Mouse (Mus musculus): ENCODE measurements around the gene Gdpd3.
"Not testable (repeated sequence)": the region's sequence is repeated elsewhere in the genome, so short reads cannot be mapped to it uniquely, and the experiment has no call there.

The Gdpd3 gene

GRCm38 (mm10) chr7:126766201-126766600, at the start of gene Gdpd3:
TSS of gene Gdpd3 (plus strand) at chr7:126766334.
- DNase-seq (ENCODE audit: low read depth) = no peak

- DNase-seq (ENCODE audit: low read depth) = no peak
These were observed 48.6 kb upstream of the Gdpd3 start for GRCm38 (mm10) chr7:126717566-126717965.

GRCm38 (mm10) chr7:126718787-126719337, 47.3 kb upstream of the Gdpd3 start:
- no peak for DNase-seq (ENCODE audit: low read depth)

- DNase-seq (ENCODE audit: low read depth) = no peak
These were observed 44.5 kb upstream of the Gdpd3 start for GRCm38 (mm10) chr7:126721635-126722034.

- no peak for DNase-seq (ENCODE audit: low read depth)
These were observed 41.1 kb upstream of the Gdpd3 start for GRCm38 (mm10) chr7:126725077-126725476.

GRCm38 (mm10) chr7:126725667-126726066, 40.5 kb upstream of the Gdpd3 start:
- no peak for DNase-seq (ENCODE audit: low read depth)

- not testable (repeated sequence) for DNase-seq (ENCODE audit: low read depth)
These were observed 35.8 kb upstream of the Gdpd3 start for GRCm38 (mm10) chr7:126730256-126730789.

- DNase-seq (ENCODE audit: low read depth) = no peak
These were observed 30.0 kb upstream of the Gdpd3 start for GRCm38 (mm10) chr7:126736122-126736521.

- DNase-seq (ENCODE audit: low read depth) = no peak
These were observed 26.6 kb upstream of the Gdpd3 start for GRCm38 (mm10) chr7:126739551-126739950.

GRCm38 (mm10) chr7:126740132-126740735, 25.9 kb upstream of the Gdpd3 start:
- DNase-seq (ENCODE audit: low read depth) = no peak

GRCm38 (mm10) chr7:126740977-126741376, 25.2 kb upstream of the Gdpd3 start:
- DNase-seq (ENCODE audit: low read depth) = no peak

- no peak for DNase-seq (ENCODE audit: low read depth)
These were observed 24.7 kb upstream of the Gdpd3 start for GRCm38 (mm10) chr7:126741452-126741851.

GRCm38 (mm10) chr7:126741964-126742482, 24.1 kb upstream of the Gdpd3 start:
- no peak for DNase-seq (ENCODE audit: low read depth)

GRCm38 (mm10) chr7:126746066-126746465, 20.1 kb upstream of the Gdpd3 start:
- no peak for DNase-seq (ENCODE audit: low read depth)

GRCm38 (mm10) chr7:126746798-126747197, 19.3 kb upstream of the Gdpd3 start:
- DNase-seq (ENCODE audit: low read depth) = no peak

- DNase-seq (ENCODE audit: low read depth) = no peak
These were observed 17.3 kb upstream of the Gdpd3 start for GRCm38 (mm10) chr7:126748824-126749223.

- DNase-seq (ENCODE audit: low read depth) = no peak
These were observed 16.4 kb upstream of the Gdpd3 start for GRCm38 (mm10) chr7:126749582-126750343.

- peak; percentile 70 for DNase-seq (ENCODE audit: low read depth)
These were observed 11.3 kb upstream of the Gdpd3 start for GRCm38 (mm10) chr7:126754866-126755265.

- no peak for DNase-seq (ENCODE audit: low read depth)
These were observed 7.6 kb upstream of the Gdpd3 start for GRCm38 (mm10) chr7:126758539-126758938.

- DNase-seq (ENCODE audit: low read depth) = peak; percentile 85
These were observed 7.0 kb upstream of the Gdpd3 start, which contains the start of gene Mapk3 for GRCm38 (mm10) chr7:126759050-126759671. TSS of gene Mapk3 (plus strand) at chr7:126759601.

- no peak for DNase-seq (ENCODE audit: low read depth)
These were observed 6.3 kb upstream of the Gdpd3 start for GRCm38 (mm10) chr7:126759672-126760390.

GRCm38 (mm10) chr7:126760391-126760802, 5.7 kb upstream of the Gdpd3 start:
- DNase-seq (ENCODE audit: low read depth) = no peak
